Mouse (Mus musculus): Measurements from ENCODE around the gene Ubap2.

Gene Ubap2

DNA sequence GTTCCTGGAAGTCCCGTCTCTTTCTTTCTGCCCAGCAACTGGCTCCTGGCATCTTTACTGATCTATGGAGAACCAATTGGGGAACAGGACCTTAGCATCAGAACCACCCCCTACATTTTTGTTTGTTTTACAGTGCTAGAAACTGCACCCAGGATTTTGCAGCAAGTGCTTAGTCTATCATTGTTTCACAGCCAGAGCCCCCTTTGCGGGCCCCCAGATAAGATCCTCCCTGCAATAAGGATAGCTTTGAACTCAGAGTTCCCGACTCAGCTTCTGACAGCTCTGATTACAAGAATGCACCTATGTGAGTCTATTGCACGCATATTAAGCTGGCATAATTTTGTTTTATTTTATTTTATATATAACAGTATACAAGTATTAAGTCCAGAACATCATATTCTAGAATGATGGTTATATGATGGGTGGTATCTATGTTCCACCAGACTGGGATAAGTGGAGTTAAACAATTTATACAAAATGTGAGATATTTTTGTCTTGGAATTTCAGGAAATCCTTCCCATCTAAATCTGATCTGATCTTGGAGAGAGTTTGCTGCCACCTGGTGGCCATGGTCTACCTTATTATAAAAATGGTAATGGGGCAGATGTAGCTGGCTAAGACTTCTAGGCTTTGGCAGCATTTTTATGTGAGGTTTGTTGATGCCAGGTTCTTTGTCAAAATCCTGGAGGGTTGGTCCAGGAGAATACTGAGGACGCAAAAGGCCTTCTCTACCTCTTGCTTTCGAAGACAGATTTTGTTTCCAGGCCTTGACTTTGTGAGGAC lies 109.1 kb downstream of the Ubap2 start:
- DNase-seq (ENCODE audit: low spot score in 2 of 2): peak; percentile 7 to 67

DNA sequence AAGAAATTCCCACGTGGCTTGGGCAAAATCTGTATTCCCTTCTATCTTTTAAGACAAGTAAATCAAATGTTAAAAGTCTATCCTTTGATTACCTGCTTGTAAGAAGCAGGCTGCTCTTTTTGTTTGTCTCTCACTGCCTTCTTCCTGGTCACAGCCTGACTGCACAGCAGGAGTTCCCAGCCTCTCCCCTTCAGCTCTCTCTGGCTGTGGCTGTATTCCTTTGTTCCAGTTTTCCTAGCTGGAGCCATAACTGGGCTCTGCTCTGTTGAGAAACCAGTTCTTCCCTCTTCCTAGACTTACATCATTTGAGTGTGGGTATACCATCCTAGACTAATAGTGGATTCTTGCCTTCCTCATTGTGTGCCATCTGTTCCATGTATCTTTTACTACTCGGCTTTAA lies 110.0 kb downstream of the Ubap2 start:
- no peak for DNase-seq (ENCODE audit: low spot score in 2 of 2)

DNA sequence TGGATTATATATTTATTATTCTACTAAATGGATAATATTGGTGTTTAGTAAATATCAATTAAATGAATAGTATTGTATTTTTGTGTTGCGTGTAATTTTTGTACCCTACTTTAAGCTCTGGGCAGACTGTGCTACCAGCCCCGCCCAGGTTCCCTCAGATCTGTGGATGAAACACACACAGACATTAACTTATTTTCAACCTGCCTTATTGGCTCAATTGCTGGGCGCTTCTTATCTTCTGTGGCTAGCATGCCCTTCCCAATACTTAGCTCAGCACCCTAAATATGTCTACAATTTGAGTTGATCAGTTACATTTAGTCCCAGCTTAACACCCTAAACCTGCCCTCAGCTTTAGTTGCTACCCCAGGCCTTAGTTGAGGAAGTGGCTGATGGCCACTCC lies 113.7 kb downstream of the Ubap2 start:
- no peak for DNase-seq (ENCODE audit: low spot score in 2 of 2)

DNA sequence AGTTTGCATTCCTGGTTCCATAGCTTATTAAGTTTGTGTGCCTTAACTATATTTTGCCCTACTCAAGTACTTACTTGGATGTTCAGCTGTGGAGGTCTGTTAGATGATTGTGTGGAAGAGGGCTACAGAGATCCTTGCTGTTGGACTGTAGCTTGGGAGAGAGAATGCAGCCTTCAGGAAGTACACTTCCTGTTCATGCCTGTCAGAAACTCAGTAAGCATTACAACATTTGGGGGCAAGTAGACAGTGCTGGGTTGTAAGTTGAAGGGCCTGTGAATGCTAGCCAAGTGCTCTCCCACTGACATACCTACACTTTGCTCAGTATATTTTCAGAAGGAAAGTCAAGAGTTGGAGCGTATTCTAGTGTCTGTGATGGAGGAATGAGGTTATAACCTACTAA lies 116.7 kb downstream of the Ubap2 start:
- DNase-seq (ENCODE audit: low spot score in 2 of 2): no peak

DNA sequence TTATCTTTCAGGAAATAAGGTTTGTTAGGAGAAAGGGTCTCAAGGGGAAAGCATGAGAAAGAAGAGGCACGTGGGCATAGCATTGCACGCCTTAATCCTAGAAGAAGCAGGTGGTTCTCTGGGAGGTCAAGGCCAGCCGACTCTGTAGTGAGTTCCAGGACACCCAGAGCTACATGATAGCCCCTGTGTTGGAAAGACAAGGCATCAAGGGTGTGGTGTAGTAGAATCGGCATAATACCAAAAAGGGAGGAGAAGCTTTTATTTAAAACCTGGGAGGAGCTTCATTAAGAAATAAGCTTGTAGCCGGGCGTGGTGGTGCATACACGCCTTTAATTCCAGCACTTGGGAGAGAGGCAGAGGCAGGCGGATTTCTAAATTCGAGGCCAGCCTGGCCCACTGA lies 118.0 kb downstream of the Ubap2 start:
- no peak for DNase-seq (ENCODE audit: low spot score in 2 of 2)

DNA sequence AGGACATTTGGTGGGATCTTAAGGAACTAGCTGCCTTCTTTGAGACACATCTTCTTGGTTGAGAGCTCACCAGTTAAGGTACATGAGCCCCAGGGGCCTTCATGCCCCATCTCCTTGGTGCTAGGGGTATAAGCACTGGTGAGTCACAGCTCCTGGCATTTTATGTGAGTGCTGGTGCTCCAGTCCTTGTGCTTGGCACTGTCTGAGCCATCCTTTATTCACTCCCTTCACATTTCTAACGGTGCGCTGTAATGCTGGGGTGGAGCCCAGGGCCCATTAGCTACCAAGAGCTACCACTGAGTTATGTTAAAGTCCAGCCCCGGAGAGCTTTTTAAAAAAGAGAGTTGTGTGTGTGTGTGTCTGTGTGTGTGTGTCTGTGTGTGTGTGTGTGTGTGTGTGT lies 121.8 kb downstream of the Ubap2 start:
- no peak for DNase-seq (ENCODE audit: low spot score in 2 of 2)

DNA sequence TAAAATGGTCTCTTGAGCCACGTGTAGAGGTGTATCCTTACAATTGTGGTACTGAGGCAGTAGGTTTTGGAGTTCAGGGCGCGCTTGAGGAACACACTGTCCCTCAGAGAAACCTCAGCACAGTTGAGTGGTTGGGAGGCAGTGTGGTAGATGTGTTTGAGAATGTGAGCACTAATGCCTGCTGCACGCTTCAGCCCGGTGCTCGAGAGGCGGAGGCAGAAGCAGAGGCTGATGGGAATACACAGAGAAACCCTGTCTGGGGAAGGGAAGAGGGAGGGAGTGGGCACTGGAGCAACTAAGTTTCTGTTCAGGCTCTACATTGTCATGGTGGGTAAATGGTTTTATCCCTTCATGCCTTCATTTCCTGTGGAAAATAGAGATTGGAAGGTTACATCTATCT lies 123.8 kb downstream of the Ubap2 start:
- no peak for DNase-seq (ENCODE audit: low spot score in 2 of 2)

DNA sequence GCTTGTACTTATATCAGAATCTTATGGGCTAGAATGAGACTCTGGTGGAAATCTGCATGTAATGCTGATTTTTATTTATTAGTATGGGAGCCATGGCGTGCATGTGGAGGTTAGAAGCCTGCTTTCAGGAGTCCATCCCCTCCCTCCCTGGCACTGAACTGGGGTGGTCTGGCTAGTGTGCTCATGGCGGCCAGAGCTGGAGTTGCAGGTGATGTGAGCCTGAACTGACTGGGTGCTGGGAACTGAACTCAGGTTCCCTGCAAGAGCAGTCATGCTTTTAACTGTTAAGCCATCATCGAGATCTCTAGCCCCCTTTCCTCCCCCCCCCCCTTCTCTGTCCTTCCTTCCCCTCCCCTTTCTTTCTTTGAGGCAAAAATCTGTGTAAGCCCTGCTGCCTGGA lies 125.1 kb downstream of the Ubap2 start:
- no peak for DNase-seq (ENCODE audit: low spot score in 2 of 2)

Data from thymus, postnatal 10 days (tissue).